Mouse (Mus musculus): ENCODE results near the gene Fntb. TPM values are rescaled to one million over a fixed set of nuclear protein-coding genes. Genes with fewer than 3 reads are reported as not detected.

Fntb gene
- polyA plus RNA-seq, 1 experiment from 2014 or later = 44.1 TPM

- H3K4me3 ChIP-seq = no peak overlapping the region
- no peaks in the 10 kb centered on the region for H3K9me3 ChIP-seq
- WGBS = 69% methylated on average over 5 of the region's 5 CpGs
- no peak overlapping the region for H3K9ac ChIP-seq
- 0 out of 2 replicates have a peak, but pooled peaks cover 3% of the 10 kb centered on the region for H3K36me3 ChIP-seq
- H3K4me2 ChIP-seq (replicated peaks) = no peak overlapping the region
- no peak overlapping the region for H3K27ac ChIP-seq
- peaks cover 7% of the 10 kb centered on the region; the same call in 1 of the 2 replicates for H3K4me1 ChIP-seq
- H3K27me3 ChIP-seq = no peaks in the 10 kb centered on the region
- ATAC-seq (ENCODE audit: low FRiP score, low read depth) = no peak
These were observed 32.8 kb downstream of the Fntb start for GRCm38 (mm10) chr12:76798008-76798720.

GRCm38 (mm10) chr12:76803028-76803427 lies 37.6 kb downstream of the Fntb start:
- peaks cover 7% of the 10 kb centered on the region; the same call in 1 of the 2 replicates for H3K4me1 ChIP-seq
- H3K9ac ChIP-seq = no peak overlapping the region
- H3K4me3 ChIP-seq = no peak overlapping the region
- no peak overlapping the region for H3K4me2 ChIP-seq (replicated peaks)
- H3K9me3 ChIP-seq = no peaks in the 10 kb centered on the region
- no peak for ATAC-seq (ENCODE audit: low FRiP score, low read depth)
- no peaks in the 10 kb centered on the region for H3K27me3 ChIP-seq
- WGBS = 92% methylated on average over 10 of the region's 10 CpGs
- 0 out of 2 replicates have a peak, but pooled peaks cover 3% of the 10 kb centered on the region for H3K36me3 ChIP-seq
- no peak overlapping the region for H3K27ac ChIP-seq

GRCm38 (mm10) chr12:76803700-76804252 lies 38.4 kb downstream of the Fntb start:
- Histone ChIP-seq H3K4me1 (no peaks in the 10 kb centered on the region), H3K4me2 (replicated peaks) (no peak overlapping the region), H3K4me3 (no peak overlapping the region), H3K9ac (no peak overlapping the region), H3K36me3 (0 out of 2 replicates have a peak, but pooled peaks cover 3% of the 10 kb centered on the region), H3K9me3 (no peaks in the 10 kb centered on the region), H3K27ac (no peak overlapping the region), H3K27me3 (no peaks in the 10 kb centered on the region)
- ATAC-seq (ENCODE audit: low FRiP score, low read depth) = peak; percentile 26; the same call in 1 of the 2 replicates
- WGBS = 49% methylated on average over 7 of the region's 7 CpGs

GRCm38 (mm10) chr12:76805056-76805811 lies 39.8 kb downstream of the Fntb start:
- no peak overlapping the region for H3K27ac ChIP-seq
- no peaks in the 10 kb centered on the region for H3K9me3 ChIP-seq
- H3K27me3 ChIP-seq = no peaks in the 10 kb centered on the region
- no peak for ATAC-seq (ENCODE audit: low FRiP score, low read depth)
- WGBS = 94% methylated on average over 10 of the region's 10 CpGs
- H3K9ac ChIP-seq = no peak overlapping the region
- H3K4me1 ChIP-seq = no peaks in the 10 kb centered on the region
- no peak overlapping the region for H3K4me3 ChIP-seq
- H3K4me2 ChIP-seq (replicated peaks) = no peak overlapping the region
- no peaks in the 10 kb centered on the region for H3K36me3 ChIP-seq

GRCm38 (mm10) chr12:76807796-76808195 lies 42.4 kb downstream of the Fntb start:
- 79% methylated on average over 10 of the region's 10 CpGs for WGBS
- H3K4me1 ChIP-seq = no peaks in the 10 kb centered on the region; the same call in 1 of the 2 replicates
- ATAC-seq (ENCODE audit: low FRiP score, low read depth) = no peak
- H3K27me3 ChIP-seq = no peaks in the 10 kb centered on the region
- no peak overlapping the region for H3K4me2 ChIP-seq (replicated peaks)
- H3K4me3 ChIP-seq = no peak overlapping the region
- H3K9me3 ChIP-seq = no peaks in the 10 kb centered on the region
- no peak overlapping the region for H3K27ac ChIP-seq
- H3K9ac ChIP-seq = no peak overlapping the region
- H3K36me3 ChIP-seq = no peaks in the 10 kb centered on the region

GRCm38 (mm10) chr12:76810491-76810890 lies 45.1 kb downstream of the Fntb start:
- no peak for ATAC-seq (ENCODE audit: low FRiP score, low read depth)
- WGBS = 92% methylated on average over 5 of the region's 5 CpGs
- Histone ChIP-seq H3K36me3 (no peaks in the 10 kb centered on the region), H3K9ac (no peak overlapping the region), H3K27me3 (no peaks in the 10 kb centered on the region), H3K4me2 (replicated peaks) (no peak overlapping the region), H3K27ac (no peak overlapping the region), H3K4me3 (no peak overlapping the region), H3K9me3 (no peaks in the 10 kb centered on the region), H3K4me1 (peaks cover 9% of the 10 kb centered on the region; the same call in 1 of the 2 replicates)

GRCm38 (mm10) chr12:76811006-76811405 lies 45.6 kb downstream of the Fntb start:
- 87% methylated on average over 4 of the region's 4 CpGs for WGBS
- Histone ChIP-seq H3K9ac (no peak overlapping the region), H3K4me1 (peaks cover 10% of the 10 kb centered on the region; the same call in 1 of the 2 replicates), H3K27me3 (no peaks in the 10 kb centered on the region), H3K4me2 (replicated peaks) (no peak overlapping the region), H3K36me3 (no peaks in the 10 kb centered on the region), H3K4me3 (no peak overlapping the region), H3K27ac (no peak overlapping the region), H3K9me3 (no peaks in the 10 kb centered on the region)
- ATAC-seq (ENCODE audit: low FRiP score, low read depth) = no peak

- Histone ChIP-seq H3K36me3 (no peaks in the 10 kb centered on the region), H3K27me3 (no peaks in the 10 kb centered on the region), H3K4me1 (peaks cover 33% of the 10 kb centered on the region), H3K9me3 (no peaks in the 10 kb centered on the region), H3K4me3 (no peak overlapping the region), H3K9ac (no peak overlapping the region), H3K4me2 (replicated peaks) (no peak overlapping the region), H3K27ac (no peak overlapping the region)
- no peak for ATAC-seq (ENCODE audit: low FRiP score, low read depth)
- WGBS = 76% methylated on average over 10 of the region's 10 CpGs
These were observed 48.2 kb downstream of the Fntb start for GRCm38 (mm10) chr12:76813543-76813942.

- H3K4me1 ChIP-seq = peaks cover 38% of the 10 kb centered on the region
- ATAC-seq (ENCODE audit: low FRiP score, low read depth) = no peak
- H3K9me3 ChIP-seq = no peaks in the 10 kb centered on the region
- no peak overlapping the region for H3K4me2 ChIP-seq (replicated peaks)
- no peaks in the 10 kb centered on the region for H3K36me3 ChIP-seq
- 86% methylated on average over 2 of the region's 2 CpGs for WGBS
- 0 out of 2 replicates have a peak, but pooled peaks cover 3% of the 10 kb centered on the region for H3K27me3 ChIP-seq
- H3K27ac ChIP-seq = no peak overlapping the region
- H3K9ac ChIP-seq = no peak overlapping the region
- no peak overlapping the region for H3K4me3 ChIP-seq
These were observed 48.7 kb downstream of the Fntb start for GRCm38 (mm10) chr12:76814120-76814519.

- H3K27ac ChIP-seq = no peak overlapping the region
- no peaks in the 10 kb centered on the region for H3K9me3 ChIP-seq
- peaks cover 21% of the 10 kb centered on the region for H3K27me3 ChIP-seq
- H3K4me2 ChIP-seq (replicated peaks) = no peak overlapping the region
- H3K4me3 ChIP-seq = no peak overlapping the region
- no peaks in the 10 kb centered on the region for H3K36me3 ChIP-seq
- 31% methylated on average over 4 of the region's 4 CpGs for WGBS
- no peak for ATAC-seq (ENCODE audit: low FRiP score, low read depth)
- no peak overlapping the region for H3K9ac ChIP-seq
- peaks cover 60% of the 10 kb centered on the region for H3K4me1 ChIP-seq
These were observed 51.3 kb downstream of the Fntb start for GRCm38 (mm10) chr12:76816720-76817119.

- Histone ChIP-seq H3K4me1 (peaks cover 63% of the 10 kb centered on the region), H3K36me3 (no peaks in the 10 kb centered on the region), H3K4me3 (no peak overlapping the region), H3K27ac (no peak overlapping the region), H3K9me3 (no peaks in the 10 kb centered on the region), H3K9ac (no peak overlapping the region), H3K4me2 (replicated peaks) (no peak overlapping the region), H3K27me3 (peaks cover 21% of the 10 kb centered on the region)
- ATAC-seq (ENCODE audit: low FRiP score, low read depth) = no peak
- WGBS = 49% methylated on average over 4 of the region's 4 CpGs
These were observed 51.8 kb downstream of the Fntb start for GRCm38 (mm10) chr12:76817176-76817575.

- Histone ChIP-seq H3K9ac (no peak overlapping the region), H3K4me3 (no peak overlapping the region), H3K4me2 (replicated peaks) (no peak overlapping the region), H3K4me1 (peaks cover 64% of the 10 kb centered on the region), H3K27ac (peak overlapping the region; percentile 22; the same call in 1 of the 2 replicates), H3K9me3 (no peaks in the 10 kb centered on the region), H3K27me3 (peaks cover 26% of the 10 kb centered on the region), H3K36me3 (no peaks in the 10 kb centered on the region)
- ATAC-seq (ENCODE audit: low FRiP score, low read depth) = peak; percentile 37; the same call in 1 of the 2 replicates
- WGBS = 57% methylated on average over 4 of the region's 4 CpGs
These were observed 52.7 kb downstream of the Fntb start for GRCm38 (mm10) chr12:76818120-76818519.

All from limb, embryonic 13.5 days (tissue).